Mouse (Mus musculus) myocyte (in vitro differentiated cells): ENCODE measurements at regions not wholly inside any gene's neighbourhood (a gene's known extent, or its start where the extent isn't known, plus 50 kb on each side); places are given as distances from the start of the nearest gene placed in this dataset.

ENCODE experiments used
- CEBPB ChIP-seq: IDR thresholded peaks from 2 replicates; pipeline ENCODE4 v1.6.1; 2011; ENCODE audit warnings: mild to moderate bottlenecking, moderate library complexity; ENCODE audit not compliant: poor library complexity, insufficient read depth, severe bottlenecking
- E2F4 ChIP-seq: IDR thresholded peaks from one replicate; pipeline ENCODE4 v1.6.1; 2011; ENCODE audit warnings: mild to moderate bottlenecking, control low read depth, moderate library complexity; ENCODE audit not compliant: insufficient read depth
- MYOD1 ChIP-seq, 3 experiments: IDR thresholded peaks; one replicate each; pipeline ENCODE4 v1.6.1; 2011; ENCODE audit warnings: control low read depth in 2 of 3, low read depth in 2 of 3, mild to moderate bottlenecking in 2 of 3, moderate library complexity in 1 of 3; ENCODE audit not compliant: insufficient read length in 2 of 3, control insufficient read depth in 1 of 3
- POLR2A ChIP-seq: IDR thresholded peaks from one replicate; pipeline ENCODE4 v1.6.1; 2011; ENCODE audit warnings: low read depth, mild to moderate bottlenecking, control low read depth, moderate library complexity; ENCODE audit not compliant: insufficient read length
- REST ChIP-seq: IDR thresholded peaks from one replicate; pipeline ENCODE4 v1.6.1; 2011; ENCODE audit warnings: mild to moderate bottlenecking, control low read depth, moderate library complexity; ENCODE audit not compliant: insufficient read depth, insufficient read length
- SRF ChIP-seq: IDR thresholded peaks from one replicate; pipeline ENCODE4 v1.6.1; 2011; ENCODE audit warnings: low read depth; ENCODE audit not compliant: control insufficient read depth, insufficient read length
- TCF12 ChIP-seq: IDR thresholded peaks from one replicate; pipeline ENCODE4 v1.6.1; 2011; ENCODE audit warnings: mild to moderate bottlenecking, control low read depth; ENCODE audit not compliant: poor library complexity, insufficient read depth, severe bottlenecking
- USF1 ChIP-seq: IDR thresholded peaks from one replicate; pipeline ENCODE4 v1.6.1; 2011; ENCODE audit warnings: low read depth, mild to moderate bottlenecking, control low read depth, moderate library complexity

GRCm38 (mm10) chr13:55898999-55899398 lies 63.0 kb upstream of the Pitx1 start:
- TF ChIP-seq TCF12 (no peak), POLR2A (no peak), USF1 (no peak), MYOD1 (IDR thresholded peaks at IDR 0.05; ENCODE audit: control insufficient read depth in 1 of 3, insufficient read length in 2 of 3, low read depth in 2 of 3) (no peak), REST (no peak), CEBPB (no peak), SRF (no peak), E2F4 (no peak)
